Mouse (Mus musculus): ENCODE results near the gene Nop2.

- no peak for TF ChIP-seq CTCF (IDR thresholded peaks at IDR 0.05)
- no peak for TF ChIP-seq EP300 (IDR thresholded peaks at IDR 0.05)
These were observed 41.5 kb downstream of the Nop2 start for GRCm38 (mm10) chr6:125173256-125173655.

Data from lung, postnatal 0 days (tissue).